Mouse (Mus musculus): ENCODE data around the gene Clasp1. TPM values are rescaled to one million over a fixed set of nuclear protein-coding genes. Genes with fewer than 3 reads are reported as not detected.

Clasp1 gene
- polyA plus RNA-seq, 1 experiment = 37.9 TPM

DNA sequence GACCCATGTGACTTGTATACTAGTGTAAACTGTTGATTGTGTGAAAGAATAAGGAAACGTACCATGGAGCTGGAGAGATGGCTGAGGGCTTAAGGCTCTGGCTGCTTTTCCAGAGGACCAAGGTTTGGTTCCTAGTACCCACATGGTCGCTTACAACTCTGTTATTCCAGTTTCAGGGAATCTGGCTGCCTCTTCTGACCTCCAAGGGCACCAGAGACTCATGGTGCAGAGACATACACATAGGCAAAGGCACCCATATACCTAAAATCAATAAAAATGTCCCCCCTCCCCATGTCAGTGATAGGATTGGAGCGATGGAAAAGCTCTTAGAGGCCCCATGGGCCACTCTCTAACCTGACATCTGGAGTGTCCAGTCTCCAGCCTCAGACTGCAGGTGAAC, 5.1 kb downstream of the Clasp1 start:
- TF ChIP-seq GATA1 (IDR thresholded peaks at IDR 0.05; ENCODE audit: low read length) = no peak

DNA sequence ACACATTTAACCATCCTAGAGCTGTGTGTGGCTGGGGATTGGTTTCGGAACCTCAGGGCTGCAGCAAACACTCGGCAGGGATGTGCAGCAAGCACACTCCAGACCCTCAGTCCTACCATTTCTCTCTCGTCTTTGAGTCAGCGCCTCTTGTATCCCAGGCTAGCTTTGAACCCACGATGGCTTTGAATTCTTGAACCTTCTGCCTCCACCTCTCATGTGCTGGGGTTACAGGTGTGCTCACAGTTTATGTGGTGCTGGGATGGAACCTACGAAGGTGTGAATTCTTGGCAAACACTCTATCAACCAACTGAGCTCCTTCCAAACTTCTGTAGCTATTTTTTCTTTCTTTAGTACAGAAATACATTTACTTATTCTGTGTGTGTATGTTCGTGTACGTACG, 9.0 kb downstream of the Clasp1 start:
- TF ChIP-seq GATA1 (IDR thresholded peaks at IDR 0.05; ENCODE audit: low read length) = no peak

DNA sequence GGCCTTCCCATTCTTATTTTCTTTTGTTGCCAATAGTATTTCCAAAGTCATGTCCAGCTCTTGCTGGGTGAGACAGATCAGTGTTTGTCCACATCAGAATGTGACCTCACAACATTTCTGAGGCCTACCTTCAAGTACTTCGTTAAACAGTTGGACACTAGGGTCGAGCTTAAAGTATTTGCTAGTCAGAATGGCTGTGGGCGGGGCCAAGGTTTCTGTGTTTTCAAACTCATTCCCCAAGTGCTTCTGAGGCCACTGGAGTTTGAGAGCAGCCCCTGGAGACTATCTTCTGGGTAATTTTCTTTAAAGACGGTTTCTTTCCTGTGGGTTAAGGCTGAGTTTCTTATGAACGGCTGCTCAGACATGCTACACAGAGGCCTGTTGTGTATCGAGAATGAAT, 9.7 kb downstream of the Clasp1 start:
- no peak for TF ChIP-seq GATA1 (IDR thresholded peaks at IDR 0.05; ENCODE audit: low read length)

DNA sequence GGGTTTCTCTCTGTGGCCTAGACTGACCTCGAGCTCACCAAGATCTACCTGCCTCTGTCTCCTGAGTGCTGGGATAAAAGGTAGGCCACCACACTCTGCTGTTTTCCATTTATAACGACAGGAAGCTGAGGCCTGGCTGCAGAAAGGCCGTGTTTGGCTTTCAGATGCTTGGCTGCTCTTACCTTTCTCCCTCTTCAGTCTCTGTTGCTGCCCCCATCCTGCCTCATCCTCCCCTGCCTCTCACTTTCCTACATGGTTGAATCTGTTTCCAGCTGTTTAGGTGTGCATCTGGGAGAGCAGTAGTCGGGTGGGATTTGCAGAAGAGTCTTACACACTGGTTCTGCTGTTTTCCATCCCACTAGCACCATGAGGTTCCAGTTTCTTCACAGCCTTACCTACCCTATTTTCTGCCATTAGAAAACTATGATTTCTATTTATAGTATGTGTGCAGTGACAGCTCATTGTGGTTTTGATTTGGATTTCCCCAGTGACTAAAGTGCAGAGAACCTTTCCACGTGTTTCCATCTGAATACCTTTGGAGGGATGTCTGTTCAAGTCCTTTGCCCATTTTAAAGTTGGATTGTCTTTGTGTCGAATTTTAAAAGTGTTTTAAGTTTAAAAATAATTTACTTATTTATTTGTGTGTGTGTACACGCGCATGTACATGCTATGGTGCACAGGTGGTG, 10.9 kb downstream of the Clasp1 start:
- no peak for TF ChIP-seq GATA1 (IDR thresholded peaks at IDR 0.05; ENCODE audit: low read length)

DNA sequence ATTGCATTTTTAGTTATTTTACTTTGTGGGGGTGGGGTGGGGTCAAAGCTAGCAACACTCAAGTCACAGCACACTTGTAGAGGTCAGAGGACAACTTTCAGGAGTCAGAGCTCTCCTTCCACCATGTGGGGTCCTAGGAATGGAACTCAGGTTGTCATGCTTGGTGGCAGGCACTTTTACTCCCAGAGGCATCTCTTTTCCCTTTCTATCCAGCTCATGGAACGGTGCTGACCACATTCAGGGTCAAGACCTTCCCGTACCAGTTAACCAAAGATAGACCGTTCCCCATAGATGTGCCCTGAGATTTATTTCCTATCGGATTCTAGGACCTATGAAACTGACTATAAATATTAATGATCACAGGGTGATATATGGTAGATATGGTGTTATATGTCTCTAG, 13.1 kb downstream of the Clasp1 start:
- no peak for TF ChIP-seq GATA1 (IDR thresholded peaks at IDR 0.05; ENCODE audit: low read length)

DNA sequence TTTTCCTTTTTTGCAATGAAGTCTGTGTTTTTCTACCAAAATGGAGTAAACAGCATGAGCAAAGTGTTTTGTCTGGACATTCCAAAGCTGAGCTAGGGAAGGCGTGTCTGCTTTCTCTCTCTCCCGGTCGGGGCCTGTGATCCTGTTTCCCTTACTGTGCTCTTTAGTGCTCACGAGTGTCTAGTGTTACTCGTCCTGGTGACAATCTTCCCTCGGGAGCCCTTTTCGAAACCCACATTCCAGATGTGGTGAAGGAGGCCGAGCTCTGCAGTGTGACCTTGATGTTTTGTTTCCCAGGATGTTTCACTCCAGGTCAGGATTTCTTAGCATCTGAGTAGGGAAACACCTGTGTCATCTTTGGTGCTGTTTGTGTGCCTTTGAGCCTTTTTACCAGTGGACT, 13.7 kb downstream of the Clasp1 start:
- TF ChIP-seq GATA1 (IDR thresholded peaks at IDR 0.05; ENCODE audit: low read length) = no peak

DNA sequence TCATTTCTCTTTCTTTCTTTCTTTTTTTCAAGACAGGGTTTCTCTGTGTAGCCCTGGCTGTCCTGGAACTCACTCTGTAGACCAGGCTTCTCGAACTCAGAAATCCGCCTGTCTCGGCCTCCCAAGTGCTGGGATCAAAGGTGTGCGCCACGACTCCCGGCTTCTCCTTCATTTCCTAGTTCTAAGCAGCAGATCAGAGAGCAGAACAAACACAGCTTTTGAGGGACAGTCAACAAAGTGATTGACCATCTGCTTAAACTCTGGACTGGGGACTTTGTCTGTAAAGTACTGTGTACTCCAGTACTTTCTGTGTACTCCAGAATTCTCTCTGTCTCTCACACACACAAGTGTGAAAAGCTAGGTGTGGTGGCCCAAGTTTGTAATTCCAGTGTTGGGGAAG, 14.1 kb downstream of the Clasp1 start:
- no peak for TF ChIP-seq GATA1 (IDR thresholded peaks at IDR 0.05; ENCODE audit: low read length)

DNA sequence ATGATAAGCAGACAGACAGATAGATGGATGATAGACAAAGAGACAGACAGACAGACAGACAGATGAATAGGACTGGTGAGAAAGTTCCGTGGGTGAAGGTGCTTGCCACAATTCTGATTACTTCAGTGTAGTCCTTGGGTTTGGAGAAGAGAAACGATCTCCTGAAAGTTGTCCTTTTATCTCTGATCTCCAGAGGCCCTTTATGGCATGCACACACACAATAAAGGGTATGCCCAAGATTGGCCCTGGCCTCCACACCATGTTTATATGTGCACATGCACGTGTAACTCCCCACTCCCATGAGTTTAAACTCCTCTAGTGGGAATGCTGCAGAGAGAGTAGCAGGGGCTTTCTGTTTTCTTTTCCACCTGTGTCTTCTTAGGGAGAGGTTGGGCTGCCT, 14.6 kb downstream of the Clasp1 start:
- no peak for TF ChIP-seq GATA1 (IDR thresholded peaks at IDR 0.05; ENCODE audit: low read length)

DNA sequence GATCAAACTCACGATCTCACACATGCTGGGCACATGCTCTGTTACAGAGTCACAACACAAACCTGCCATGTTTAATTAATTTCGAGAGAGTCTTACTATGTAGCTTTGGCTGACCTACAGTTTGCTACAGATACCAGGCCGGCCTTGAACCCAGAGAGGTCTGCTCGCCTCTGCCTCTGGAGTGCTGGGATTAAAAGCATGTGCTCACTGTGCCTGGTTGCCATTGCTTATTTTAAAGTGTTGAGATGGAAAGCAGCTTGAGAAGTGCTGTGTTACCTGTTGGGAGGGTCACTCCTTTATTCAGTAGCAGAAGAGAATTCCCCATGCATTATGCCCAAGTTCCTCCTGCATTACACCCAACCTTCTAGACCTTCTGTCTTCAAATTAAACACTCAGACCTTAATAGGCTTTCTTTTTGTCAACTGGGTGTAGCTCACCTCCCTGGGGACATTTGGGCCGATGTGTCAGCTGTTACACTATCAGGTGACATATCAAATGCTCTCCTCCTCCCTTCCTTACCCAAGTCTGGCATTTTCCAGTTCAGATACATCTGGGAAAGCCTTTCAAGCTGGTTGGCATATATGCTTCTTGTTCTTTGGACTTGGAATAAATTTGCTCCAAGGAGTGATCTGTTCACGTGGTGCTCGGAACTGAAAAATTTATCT, 18.9 kb downstream of the Clasp1 start:
- TF ChIP-seq GATA1 (IDR thresholded peaks at IDR 0.05; ENCODE audit: low read length) = no peak

DNA sequence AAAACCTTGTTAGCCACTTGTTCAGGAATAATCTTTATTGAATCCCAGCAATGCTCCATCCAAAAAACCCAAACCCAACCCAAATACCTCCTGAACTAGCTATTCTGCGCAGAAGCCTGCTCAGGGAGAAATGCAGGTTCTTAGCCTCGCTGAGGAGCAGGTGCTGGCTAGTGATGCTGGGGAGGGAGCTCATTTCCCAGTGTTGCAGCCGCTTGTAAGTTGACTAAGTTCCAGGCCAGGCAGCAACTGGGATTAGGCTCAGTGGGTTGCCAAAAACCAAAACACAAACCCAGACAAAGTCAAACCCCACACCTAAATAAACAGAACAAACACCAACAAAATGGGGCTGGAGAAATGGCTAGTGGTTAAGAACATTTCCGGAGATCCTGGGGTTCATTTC, 20.4 kb downstream of the Clasp1 start:
- TF ChIP-seq GATA1 (IDR thresholded peaks at IDR 0.05; ENCODE audit: low read length) = no peak

DNA sequence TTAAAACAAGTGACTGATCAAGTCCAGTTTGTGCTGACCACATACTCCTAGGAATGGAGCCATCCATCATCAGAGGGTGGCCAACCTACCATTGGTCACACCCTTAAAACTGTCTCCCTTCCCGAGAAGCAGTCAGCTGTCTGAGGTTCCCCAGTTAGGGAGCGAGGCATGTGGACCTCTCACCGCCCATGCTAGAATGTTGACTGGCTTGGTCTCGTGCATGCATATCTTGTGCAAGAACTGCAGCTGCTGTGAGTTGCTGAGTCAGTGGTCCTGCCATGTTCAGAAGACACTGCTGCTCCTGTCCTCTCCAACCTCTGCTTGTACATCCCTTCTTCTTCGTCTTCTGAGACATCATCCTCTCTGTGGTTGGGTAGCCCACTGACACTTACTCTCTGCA, 22.0 kb downstream of the Clasp1 start:
- no peak for TF ChIP-seq GATA1 (IDR thresholded peaks at IDR 0.05; ENCODE audit: low read length)

DNA sequence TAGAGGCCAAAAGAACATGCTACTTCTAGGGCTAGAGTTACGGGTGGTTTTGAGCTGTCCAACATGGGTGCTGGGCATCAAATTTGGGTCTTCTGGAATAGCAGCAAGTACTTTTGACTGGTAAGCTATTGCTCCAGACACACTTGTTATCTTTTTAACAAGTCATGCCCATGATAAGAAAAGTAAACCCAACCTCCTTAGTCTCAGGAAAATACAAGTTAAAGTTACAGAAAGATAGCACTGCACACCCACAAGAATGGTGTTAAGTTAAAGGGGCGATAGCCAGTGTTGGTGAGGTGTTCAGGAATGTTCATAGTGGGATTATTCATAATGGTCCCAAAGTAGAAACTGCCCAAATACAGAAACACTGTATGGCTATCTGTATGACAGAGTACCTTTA, 24.3 kb downstream of the Clasp1 start:
- TF ChIP-seq GATA1 (IDR thresholded peaks at IDR 0.05; ENCODE audit: low read length) = no peak

DNA sequence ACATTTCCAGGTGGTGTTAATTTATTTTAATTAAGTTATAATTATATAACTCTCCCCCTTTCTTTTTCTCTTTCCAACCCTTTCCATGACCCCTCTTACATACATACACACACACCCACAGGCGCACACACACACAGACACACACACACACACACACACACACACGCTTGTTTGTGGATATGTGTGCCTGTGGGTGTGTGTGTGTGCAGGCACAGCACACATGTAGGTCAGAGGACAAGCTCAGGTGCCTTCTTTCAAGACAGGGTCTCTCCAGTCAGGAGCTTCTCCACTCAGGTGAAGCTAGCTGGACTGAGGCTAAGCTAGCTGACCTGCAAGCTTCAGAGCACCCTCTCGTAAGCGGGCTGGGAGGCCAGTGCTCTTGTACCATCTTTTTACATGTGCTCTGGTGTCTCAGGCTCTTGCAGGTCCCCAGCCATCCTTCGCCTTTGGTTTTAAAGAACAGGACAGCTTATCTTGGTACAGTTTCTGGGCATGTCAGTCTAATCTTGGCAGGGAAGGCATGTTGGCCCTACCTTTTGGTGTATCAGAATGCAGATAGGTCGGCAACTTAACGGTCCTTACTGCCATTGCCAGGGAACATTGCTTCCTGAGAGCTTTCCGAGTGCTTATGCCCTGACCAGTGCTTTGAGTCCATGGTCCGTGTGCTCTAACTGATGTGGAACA, 28.3 kb downstream of the Clasp1 start:
- TF ChIP-seq GATA1 (IDR thresholded peaks at IDR 0.05; ENCODE audit: low read length) = no peak

DNA sequence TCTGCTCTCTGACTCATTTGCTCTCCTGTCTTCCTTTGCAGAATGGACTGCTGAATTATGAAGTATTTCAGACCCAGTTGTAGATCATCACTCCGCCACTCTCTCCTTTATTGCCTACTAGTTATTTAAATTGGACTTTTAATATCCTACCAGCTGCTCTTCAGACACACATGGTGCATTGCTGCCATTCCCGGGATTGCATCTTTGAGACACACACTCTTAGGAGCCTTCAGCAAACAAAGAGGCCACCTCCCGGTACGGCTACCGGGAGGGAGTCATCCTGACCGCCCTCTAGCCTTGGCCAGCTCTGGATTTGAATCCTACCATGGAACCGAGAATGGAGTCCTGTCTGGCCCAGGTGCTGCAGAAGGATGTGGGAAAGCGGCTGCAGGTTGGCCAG, 30.5 kb downstream of the Clasp1 start:
- TF ChIP-seq GATA1 (IDR thresholded peaks at IDR 0.05; ENCODE audit: low read length) = no peak

DNA sequence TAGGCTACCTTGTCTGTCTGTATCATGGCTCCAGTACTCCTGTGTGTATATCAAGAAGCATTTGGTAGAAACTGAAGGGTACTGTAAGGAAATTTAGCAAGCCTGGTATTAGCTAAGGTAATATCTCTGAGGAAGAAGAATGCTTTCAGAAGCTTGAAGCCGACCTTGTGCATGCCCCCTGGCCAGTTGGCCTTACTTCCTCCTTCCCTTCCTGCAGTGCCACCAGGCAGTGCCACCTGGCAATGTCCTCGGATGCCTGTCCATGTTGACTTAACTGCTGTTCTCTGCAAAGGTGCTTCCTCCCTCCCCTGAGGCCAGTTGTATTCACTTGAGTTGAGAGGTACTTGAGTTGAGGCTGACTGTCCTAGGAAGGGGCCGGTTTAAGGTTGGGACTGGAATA, 32.3 kb downstream of the Clasp1 start:
- no peak for TF ChIP-seq GATA1 (IDR thresholded peaks at IDR 0.05; ENCODE audit: low read length)

DNA sequence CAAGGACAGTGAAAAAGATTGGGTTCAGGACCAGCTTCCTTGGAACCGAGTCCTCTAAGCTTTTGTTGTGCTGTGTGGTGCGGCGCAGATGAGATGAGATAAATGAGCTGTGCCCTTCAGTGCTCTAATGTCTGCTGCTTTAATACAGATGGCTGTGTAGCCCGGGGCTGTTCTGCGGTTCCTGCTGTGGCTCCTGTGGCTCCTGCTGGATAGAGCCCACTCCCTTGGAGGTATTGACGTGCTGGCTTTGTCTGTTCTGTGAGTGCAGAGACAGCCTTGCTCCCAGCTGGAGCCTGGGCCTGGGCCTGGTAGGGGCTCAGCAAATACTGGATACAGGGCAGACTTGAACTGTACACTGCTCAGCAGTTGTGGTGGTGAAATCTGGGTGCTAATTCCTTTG, 34.0 kb downstream of the Clasp1 start:
- no peak for TF ChIP-seq GATA1 (IDR thresholded peaks at IDR 0.05; ENCODE audit: low read length)

DNA sequence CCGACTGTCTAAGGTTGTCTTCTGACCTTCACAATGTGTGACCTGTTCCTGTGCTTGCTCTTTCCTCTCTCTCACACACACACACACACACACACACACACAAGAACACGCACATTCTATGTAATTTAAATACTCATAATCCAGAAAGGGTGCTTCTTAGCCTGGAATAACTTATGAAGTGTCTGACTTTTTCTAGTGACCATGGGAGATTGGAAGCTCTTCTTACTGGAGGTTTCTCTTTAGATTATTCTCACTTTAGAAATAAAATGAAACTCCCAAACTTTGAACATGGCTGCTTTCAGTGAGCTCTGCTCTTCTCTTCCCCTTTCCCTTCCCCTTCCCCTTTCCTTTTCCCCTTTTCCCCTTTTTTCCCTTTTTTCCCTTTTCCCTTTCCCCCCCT, 37.1 kb downstream of the Clasp1 start:
- TF ChIP-seq GATA1 (IDR thresholded peaks at IDR 0.05; ENCODE audit: low read length) = no peak
